8 mouse cellular contexts compared by ENCODE assay signal in genomic region chr2:30718329-30718675, GRCm38 (mm10).
A peak's percentile ranks its signal among the peaks of the same experiment; 100 is the strongest.
DNase-seq lines count a peak whose midpoint lies in the region; ATAC-seq lines count a peak whose summit lies in the region.

No protein-coding gene starts in this region.

- H3K4me2 ChIP-seq in embryonic facial prominence, embryonic 12.5 days (replicated peaks), result peak overlapping the region; percentile 57
- peak overlapping the region; percentile 68 for H3K4me2 ChIP-seq in limb, embryonic 12.5 days
- H3K4me2 ChIP-seq in midbrain, embryonic 13.5 days (replicated peaks), result peak overlapping the region; percentile 52

- H3K9me3 ChIP-seq in embryonic facial prominence, embryonic 12.5 days, result no peaks in the 10 kb centered on the region
- no peaks in the 10 kb centered on the region for H3K9me3 ChIP-seq in limb, embryonic 12.5 days
- H3K9me3 ChIP-seq in midbrain, embryonic 13.5 days, result no peaks in the 10 kb centered on the region

- H3K4me3 ChIP-seq in embryonic facial prominence, embryonic 12.5 days, result peak overlapping the region; percentile 29
- peak overlapping the region; percentile 31 for H3K4me3 ChIP-seq in limb, embryonic 12.5 days (replicated peaks)
- H3K4me3 ChIP-seq in midbrain, embryonic 13.5 days (replicated peaks), result peak overlapping the region; percentile 24; the same call in 1 of the 2 replicates

- H3K9ac ChIP-seq in embryonic facial prominence, embryonic 12.5 days, result peak overlapping the region; percentile 1; the same call in 1 of the 2 replicates
- H3K9ac ChIP-seq in limb, embryonic 12.5 days (replicated peaks), result peak overlapping the region; percentile 68; the same call in 1 of the 2 replicates
- peak overlapping the region; percentile 69 for H3K9ac ChIP-seq in midbrain, embryonic 13.5 days (replicated peaks)

- H3K27ac ChIP-seq in embryonic facial prominence, embryonic 12.5 days, result peak overlapping the region; percentile 100
- peak overlapping the region; percentile 99 for H3K27ac ChIP-seq in limb, embryonic 12.5 days
- peak overlapping the region; percentile 100 for H3K27ac ChIP-seq in midbrain, embryonic 13.5 days

- no peaks in the 10 kb centered on the region for H3K36me3 ChIP-seq in embryonic facial prominence, embryonic 12.5 days
- H3K36me3 ChIP-seq in limb, embryonic 12.5 days, result no peaks in the 10 kb centered on the region
- H3K36me3 ChIP-seq in midbrain, embryonic 13.5 days, result no peaks in the 10 kb centered on the region
- no peaks in the 10 kb centered on the region for H3K36me3 ChIP-seq in splenic B cell, adult 2 months (ENCODE audit: control insufficient read depth, insufficient read depth, low read length, poor library complexity, severe bottlenecking)

- peak; percentile 37 for ATAC-seq in embryonic facial prominence, embryonic 12.5 days (ENCODE audit: insufficient number of reproducible peaks, insufficient read depth, low FRiP score, low TSS enrichment)
- ATAC-seq in limb, embryonic 12.5 days (ENCODE audit: insufficient number of reproducible peaks, insufficient read depth, low FRiP score, low TSS enrichment, low read depth), result peak; percentile 35; the same call in 1 of the 2 replicates
- ATAC-seq in midbrain, embryonic 13.5 days, result peak; percentile 46

- WGBS in embryonic facial prominence, embryonic 12.5 days, result 1% methylated on average over 12 of the region's 12 CpGs
- WGBS in limb, embryonic 12.5 days, result 0% methylated on average over 12 of the region's 12 CpGs
- under 1% methylated on average over 12 of the region's 12 CpGs for whole genome bisulfite sequencing in midbrain, embryonic 13.5 days

- peak; percentile 60 for DNase-seq in A20 (ENCODE audit: low read depth, low spot score)
- DNase-seq in adrenal gland, postnatal 25 days, result peak; percentile 92
- DNase-seq in heart, adult 8-10 months (ENCODE audit: low spot score), result peak; percentile 91
- peak; percentile 93 for DNase-seq in kidney, adult 8-10 months
- peak; percentile 69 for DNase-seq in splenic B cell, adult 2 months (ENCODE audit: low read depth, low spot score)

- no peaks in the 10 kb centered on the region for H3K27me3 ChIP-seq in embryonic facial prominence, embryonic 12.5 days
- H3K27me3 ChIP-seq in limb, embryonic 12.5 days, result no peaks in the 10 kb centered on the region
- no peaks in the 10 kb centered on the region for H3K27me3 ChIP-seq in midbrain, embryonic 13.5 days
- H3K27me3 ChIP-seq in splenic B cell, adult 2 months (ENCODE audit: control insufficient read depth, insufficient read depth, low read length, poor library complexity, severe bottlenecking), result no peaks in the 10 kb centered on the region

- H3K4me1 ChIP-seq in embryonic facial prominence, embryonic 12.5 days, result peaks cover 80% of the 10 kb centered on the region
- peaks cover 82% of the 10 kb centered on the region for H3K4me1 ChIP-seq in limb, embryonic 12.5 days (replicated peaks)
- peaks cover 82% of the 10 kb centered on the region for H3K4me1 ChIP-seq in midbrain, embryonic 13.5 days (replicated peaks)

Comparison
In these comparisons a context has a peak if more than half of its experiments do, and no peak if none do; other contexts are left out.
1. Peak in every context shown above with its lines: DNase-seq, ATAC-seq, H3K4me3 ChIP-seq and H3K27ac ChIP-seq.
2. H3K9ac ChIP-seq: peak in every context shown above with its lines; median percentile 69 in midbrain, embryonic 13.5 days; 68 in limb, embryonic 12.5 days; 1 in embryonic facial prominence, embryonic 12.5 days.